Mouse (Mus musculus): ENCODE measurements around the gene Atcay. TPM values are rescaled to one million over a fixed set of nuclear protein-coding genes. Genes with fewer than 3 reads are reported as not detected.

Atcay gene
- polyA plus RNA-seq, 1 experiment: 0.47 TPM

DNA sequence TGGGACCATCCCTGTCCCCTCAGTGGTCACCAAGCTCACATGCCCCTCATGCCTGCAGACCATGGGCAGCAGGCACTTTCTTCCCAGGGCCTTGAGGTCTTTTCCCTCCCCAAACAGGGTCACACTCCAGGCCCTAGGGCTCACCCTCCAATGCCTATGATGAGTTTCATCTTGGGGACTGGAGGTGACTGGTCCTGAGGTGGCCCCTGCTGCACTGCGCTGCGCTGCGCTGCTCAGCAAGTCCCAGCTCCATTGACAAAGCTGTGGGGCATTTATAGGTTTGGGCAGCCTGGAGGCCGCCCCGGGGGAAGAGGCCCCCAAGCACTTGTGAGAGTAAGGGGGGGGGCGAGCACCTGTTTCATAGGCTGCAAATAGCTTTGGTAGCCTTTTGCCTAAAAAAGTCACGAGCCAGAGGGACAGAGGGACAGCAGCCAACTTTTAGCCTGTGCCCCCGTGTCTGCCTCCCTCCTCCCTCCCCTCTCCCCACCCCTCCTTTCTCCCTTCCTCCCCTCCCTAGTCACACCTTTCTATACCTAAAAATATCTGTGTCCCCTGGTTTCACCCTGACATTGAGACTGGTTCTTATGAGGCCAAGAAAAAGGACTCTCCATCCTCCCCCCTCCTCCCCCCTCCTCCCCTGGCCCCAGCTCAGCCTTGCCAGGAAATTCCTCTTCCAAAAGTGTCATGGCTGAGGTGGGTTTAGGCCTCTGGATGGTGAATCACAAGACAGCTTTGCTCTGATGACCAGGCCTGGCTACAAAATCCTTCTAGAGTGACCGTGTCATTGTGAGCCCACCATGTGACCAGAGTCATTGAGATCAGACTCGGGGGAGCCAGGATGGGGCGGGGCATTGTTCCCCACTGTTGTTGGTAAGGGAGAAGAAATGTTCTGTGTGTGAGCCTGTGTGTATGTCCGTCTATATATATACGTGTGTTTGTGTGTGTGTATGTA lies 28.6 kb downstream of the Atcay start, which contains the start of gene Nmrk2:
Nmrk2 (minus strand) TSS at position 245 of the 952 bp plus-strand sequence.
- Histone ChIP-seq H3K27ac (ENCODE audit: insufficient read depth, low read length) (no peak within 1 kb of the TSS), H3K4me1 (ENCODE audit: control insufficient read depth, insufficient read depth, low read length) (no peaks in the 10 kb centered on the region), H3K4me3 (ENCODE audit: insufficient read depth, low read length) (no peak within 1 kb of the TSS)
- no peak for TF ChIP-seq POLR2A (IDR thresholded peaks at IDR 0.05; ENCODE audit: low read depth, low read length)
- TF ChIP-seq CTCF (IDR thresholded peaks at IDR 0.05; ENCODE audit: borderline replicate concordance, insufficient read depth, low read length): no peak

DNA sequence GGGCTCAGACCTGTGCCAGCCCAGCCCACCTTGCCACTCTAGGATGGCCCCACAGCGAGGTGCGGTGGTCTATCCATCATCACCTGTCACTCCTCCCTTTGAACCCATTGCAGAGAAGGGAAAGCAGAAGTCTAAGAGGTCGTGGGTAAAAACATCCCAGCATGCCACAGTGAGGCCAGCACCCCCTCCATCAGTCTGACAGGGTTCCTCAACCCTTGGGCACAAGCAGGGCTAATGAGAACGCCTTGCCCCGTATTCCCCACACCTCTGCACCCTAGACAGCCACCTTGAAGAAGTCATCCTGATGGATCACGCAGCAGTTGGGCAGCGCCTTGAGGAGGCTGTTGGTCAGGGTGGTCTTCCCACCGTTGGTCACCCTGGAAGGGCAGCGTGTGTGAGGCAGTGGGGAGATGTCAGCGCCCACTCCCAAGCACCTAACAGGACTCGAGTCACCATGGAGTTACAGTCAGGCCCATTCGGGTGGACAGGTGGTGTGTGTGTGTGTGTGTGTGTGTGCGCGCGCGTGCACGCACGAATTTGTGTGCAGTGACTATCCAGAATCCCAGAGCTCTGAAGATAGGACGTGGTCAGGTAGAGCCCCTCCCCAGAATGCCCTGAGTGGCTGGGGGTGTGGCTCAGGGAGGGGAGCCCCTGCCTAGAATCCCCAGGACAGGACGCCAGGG lies 29.9 kb downstream of the Atcay start:
- H3K4me3 ChIP-seq (ENCODE audit: insufficient read depth, low read length): no peak overlapping the region
- no peaks in the 10 kb centered on the region for H3K4me1 ChIP-seq (ENCODE audit: control insufficient read depth, insufficient read depth, low read length)
- TF ChIP-seq POLR2A (IDR thresholded peaks at IDR 0.05; ENCODE audit: low read depth, low read length): no peak
- no peak for TF ChIP-seq CTCF (IDR thresholded peaks at IDR 0.05; ENCODE audit: borderline replicate concordance, insufficient read depth, low read length)
- no peak overlapping the region for H3K27ac ChIP-seq (ENCODE audit: insufficient read depth, low read length)

DNA sequence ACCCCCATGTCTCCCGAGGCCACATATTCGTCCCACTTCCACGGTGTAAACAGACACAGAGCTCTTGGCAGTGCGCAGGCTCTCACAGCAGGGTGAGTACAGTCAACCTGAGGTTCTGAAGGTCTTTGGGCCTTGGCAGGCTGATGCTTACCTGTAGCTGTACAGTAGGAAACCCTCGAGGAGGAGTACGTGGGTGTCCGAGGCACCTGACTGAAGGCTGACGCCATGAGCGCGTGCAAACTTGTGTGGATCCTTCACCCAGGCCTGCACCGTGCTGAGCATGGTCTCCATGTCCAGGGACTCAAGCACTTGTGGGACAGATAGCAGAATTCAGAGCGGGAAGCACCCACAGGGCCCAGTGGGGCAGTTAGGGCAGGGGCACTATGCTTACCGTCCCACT lies 30.5 kb downstream of the Atcay start:
- TF ChIP-seq POLR2A (IDR thresholded peaks at IDR 0.05; ENCODE audit: low read depth, low read length): no peak
- TF ChIP-seq CTCF (IDR thresholded peaks at IDR 0.05; ENCODE audit: borderline replicate concordance, insufficient read depth, low read length): no peak
- Histone ChIP-seq H3K4me1 (ENCODE audit: control insufficient read depth, insufficient read depth, low read length) (no peaks in the 10 kb centered on the region), H3K4me3 (ENCODE audit: insufficient read depth, low read length) (no peak overlapping the region), H3K27ac (ENCODE audit: insufficient read depth, low read length) (no peak overlapping the region)

DNA sequence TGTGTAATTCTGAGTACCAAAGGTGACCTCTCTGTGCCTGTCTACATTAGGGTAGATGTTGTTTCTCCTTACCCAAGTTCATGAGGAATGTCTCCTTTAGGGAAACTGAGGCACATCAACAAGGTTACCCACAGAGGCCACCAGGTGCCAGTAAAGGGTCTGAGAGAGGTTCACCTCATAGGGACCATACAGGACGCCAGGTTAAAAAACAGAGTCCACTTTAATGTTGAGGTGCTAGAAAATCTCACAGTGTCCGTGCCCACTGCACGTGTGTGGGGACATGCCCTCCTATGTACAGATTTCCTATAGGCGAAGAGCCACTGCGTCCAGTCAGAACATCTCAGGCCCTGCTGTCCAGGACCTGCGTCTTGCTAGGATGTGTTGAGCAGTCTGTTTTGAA lies 31.6 kb downstream of the Atcay start:
- H3K4me1 ChIP-seq (ENCODE audit: control insufficient read depth, insufficient read depth, low read length): no peaks in the 10 kb centered on the region
- TF ChIP-seq CTCF (IDR thresholded peaks at IDR 0.05; ENCODE audit: borderline replicate concordance, insufficient read depth, low read length) (no peak), POLR2A (IDR thresholded peaks at IDR 0.05; ENCODE audit: low read depth, low read length) (no peak)
- H3K4me3 ChIP-seq (ENCODE audit: insufficient read depth, low read length): no peak overlapping the region
- H3K27ac ChIP-seq (ENCODE audit: insufficient read depth, low read length): no peak overlapping the region

DNA sequence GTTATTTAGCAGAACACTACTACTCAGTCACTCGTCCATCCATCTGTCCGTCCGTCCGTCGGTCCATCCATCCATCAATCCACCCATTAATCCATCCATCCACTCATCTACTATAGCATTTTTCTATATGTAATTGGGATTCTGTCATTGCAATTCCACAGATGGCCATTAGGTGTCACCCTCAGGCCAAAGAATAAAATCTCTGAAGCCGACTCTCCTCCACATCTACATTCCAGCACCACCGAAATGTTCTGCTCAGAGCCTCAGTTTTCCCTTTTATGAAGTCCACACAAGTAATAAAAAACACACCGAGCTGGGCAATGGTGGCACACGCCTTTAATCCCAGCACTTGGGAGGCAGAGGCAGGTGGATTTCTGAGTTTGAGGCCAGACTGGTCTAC lies 32.4 kb downstream of the Atcay start:
- Histone ChIP-seq H3K4me1 (ENCODE audit: control insufficient read depth, insufficient read depth, low read length) (no peaks in the 10 kb centered on the region), H3K4me3 (ENCODE audit: insufficient read depth, low read length) (no peak overlapping the region), H3K27ac (ENCODE audit: insufficient read depth, low read length) (no peak overlapping the region)
- TF ChIP-seq POLR2A (IDR thresholded peaks at IDR 0.05; ENCODE audit: low read depth, low read length): no peak
- TF ChIP-seq CTCF (IDR thresholded peaks at IDR 0.05; ENCODE audit: borderline replicate concordance, insufficient read depth, low read length): no peak

DNA sequence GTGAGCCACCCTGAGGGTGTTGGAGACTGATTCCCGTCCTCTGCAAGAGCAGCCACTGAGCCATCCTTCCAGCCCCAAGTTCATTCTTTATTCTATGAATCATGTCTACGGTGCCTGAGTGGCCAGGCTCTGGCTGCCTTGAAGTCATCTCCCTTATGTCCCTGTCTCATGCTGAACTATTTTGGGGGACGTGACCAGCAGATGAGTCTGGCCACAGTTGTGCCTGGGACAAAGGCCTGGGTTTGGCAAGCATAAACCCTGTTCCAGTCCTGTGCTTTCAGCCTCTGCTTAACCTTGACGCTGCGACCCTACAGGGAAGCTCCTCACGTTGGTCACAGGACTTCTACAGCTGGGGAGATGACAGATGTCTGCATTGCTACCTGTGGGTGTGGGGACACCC lies 33.3 kb downstream of the Atcay start:
- Histone ChIP-seq H3K27ac (ENCODE audit: insufficient read depth, low read length) (no peak overlapping the region), H3K4me3 (ENCODE audit: insufficient read depth, low read length) (no peak overlapping the region), H3K4me1 (ENCODE audit: control insufficient read depth, insufficient read depth, low read length) (no peaks in the 10 kb centered on the region)
- TF ChIP-seq CTCF (IDR thresholded peaks at IDR 0.05; ENCODE audit: borderline replicate concordance, insufficient read depth, low read length): no peak

DNA sequence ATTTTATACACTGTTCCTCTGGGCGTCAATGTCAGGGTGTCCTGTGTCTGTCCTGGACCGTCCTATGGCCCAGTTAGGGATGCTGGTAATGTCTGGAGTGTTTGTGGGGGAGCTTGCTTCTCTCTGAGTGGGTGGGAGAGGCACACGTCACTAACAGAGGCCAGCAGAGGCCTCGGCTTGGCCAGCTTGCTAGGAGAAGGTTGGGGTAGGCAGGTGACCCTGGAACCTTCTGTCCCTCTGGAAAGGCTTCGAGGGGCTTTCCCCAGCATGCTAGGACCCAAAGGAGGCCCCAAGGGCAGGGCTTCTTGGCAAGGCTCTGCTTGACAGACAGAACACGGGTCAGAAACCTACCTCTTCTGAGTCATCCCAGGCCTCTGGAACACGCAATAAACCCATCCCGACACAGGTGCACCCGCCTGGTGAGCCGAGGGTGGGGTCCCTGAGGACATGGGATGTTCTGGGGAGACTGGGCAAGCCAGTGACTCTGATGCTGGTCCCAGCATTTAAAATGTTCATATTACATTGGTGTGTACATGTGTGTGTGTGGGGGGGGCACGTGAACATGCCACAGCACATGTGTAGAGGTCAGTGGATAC lies 34.1 kb downstream of the Atcay start:
- Histone ChIP-seq H3K27ac (ENCODE audit: insufficient read depth, low read length) (no peak overlapping the region), H3K4me3 (ENCODE audit: insufficient read depth, low read length) (no peak overlapping the region), H3K4me1 (ENCODE audit: control insufficient read depth, insufficient read depth, low read length) (no peaks in the 10 kb centered on the region)
- no peak for TF ChIP-seq POLR2A (IDR thresholded peaks at IDR 0.05; ENCODE audit: low read depth, low read length)
- TF ChIP-seq CTCF (IDR thresholded peaks at IDR 0.05; ENCODE audit: borderline replicate concordance, insufficient read depth, low read length): no peak

DNA sequence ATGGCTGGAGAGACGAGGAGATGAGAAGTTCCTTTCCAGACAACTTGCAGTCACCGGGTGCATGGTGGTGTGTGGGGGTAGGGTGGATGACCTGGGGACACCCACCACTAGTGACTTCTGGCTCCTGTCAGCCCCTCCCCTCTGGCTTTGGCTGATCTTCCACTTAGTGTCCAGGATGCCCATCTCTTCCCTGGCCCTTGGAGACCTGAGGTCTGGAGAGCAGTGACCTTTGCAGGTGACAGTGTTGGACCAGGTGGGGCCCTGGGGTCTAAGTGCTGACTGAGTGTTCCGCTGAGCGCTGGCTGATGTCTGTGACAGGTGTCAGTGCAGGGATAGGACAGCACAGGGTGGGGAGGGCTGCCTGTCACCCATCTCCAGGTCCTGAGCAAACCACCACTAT lies 35.3 kb downstream of the Atcay start:
- no peak for TF ChIP-seq CTCF (IDR thresholded peaks at IDR 0.05; ENCODE audit: borderline replicate concordance, insufficient read depth, low read length)
- TF ChIP-seq POLR2A (IDR thresholded peaks at IDR 0.05; ENCODE audit: low read depth, low read length): no peak
- H3K4me3 ChIP-seq (ENCODE audit: insufficient read depth, low read length): no peak overlapping the region
- no peak overlapping the region for H3K27ac ChIP-seq (ENCODE audit: insufficient read depth, low read length)
- no peaks in the 10 kb centered on the region for H3K4me1 ChIP-seq (ENCODE audit: control insufficient read depth, insufficient read depth, low read length)

DNA sequence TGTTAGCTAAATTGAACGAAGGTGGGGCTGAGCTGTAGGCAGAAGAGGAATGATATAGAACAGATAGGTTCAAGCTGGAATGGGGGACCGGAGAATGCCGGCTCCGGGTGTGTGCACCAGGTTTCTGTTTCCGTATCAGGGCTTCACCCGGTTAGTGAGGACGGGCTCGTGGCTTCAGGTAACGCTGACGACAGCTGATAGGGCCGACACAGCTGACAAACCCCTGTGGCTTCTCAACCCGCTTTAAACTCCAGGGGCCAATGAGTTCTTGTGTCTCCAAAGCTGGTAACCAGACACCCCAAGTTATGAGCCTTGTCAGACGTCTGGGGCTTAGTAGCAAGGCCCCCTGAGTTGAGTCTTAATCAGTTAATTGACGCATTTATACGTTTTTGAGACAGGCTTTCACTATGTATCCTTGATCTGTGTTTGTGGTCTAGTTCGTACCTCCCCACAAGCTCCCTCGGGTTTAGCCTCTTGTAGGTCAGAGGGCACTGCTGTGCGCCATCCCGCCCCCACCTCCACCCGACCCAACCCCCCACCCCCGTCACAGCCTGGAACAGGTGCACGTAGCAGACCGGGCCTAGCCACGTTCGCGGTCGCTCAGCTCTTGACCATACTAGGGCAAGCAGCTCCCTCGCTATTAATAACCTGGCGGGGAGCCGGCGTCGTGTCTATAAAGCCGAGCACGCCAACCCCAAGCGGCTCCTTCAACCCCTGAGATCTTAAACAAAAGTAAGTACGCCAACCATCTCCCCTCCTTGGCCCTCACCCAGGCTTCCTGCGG lies 36.5 kb downstream of the Atcay start:
- no peak overlapping the region for H3K27ac ChIP-seq (ENCODE audit: insufficient read depth, low read length)
- TF ChIP-seq CTCF (IDR thresholded peaks at IDR 0.05; ENCODE audit: borderline replicate concordance, insufficient read depth, low read length) (no peak), POLR2A (IDR thresholded peaks at IDR 0.05; ENCODE audit: low read depth, low read length) (no peak)
- no peaks in the 10 kb centered on the region for H3K4me1 ChIP-seq (ENCODE audit: control insufficient read depth, insufficient read depth, low read length)
- no peak overlapping the region for H3K4me3 ChIP-seq (ENCODE audit: insufficient read depth, low read length)

All from embryonic fibroblast, embryonic 13.5 days (primary cell).